ENCODE assay signal across 17 mouse cellular contexts in the genomic region with DNA sequence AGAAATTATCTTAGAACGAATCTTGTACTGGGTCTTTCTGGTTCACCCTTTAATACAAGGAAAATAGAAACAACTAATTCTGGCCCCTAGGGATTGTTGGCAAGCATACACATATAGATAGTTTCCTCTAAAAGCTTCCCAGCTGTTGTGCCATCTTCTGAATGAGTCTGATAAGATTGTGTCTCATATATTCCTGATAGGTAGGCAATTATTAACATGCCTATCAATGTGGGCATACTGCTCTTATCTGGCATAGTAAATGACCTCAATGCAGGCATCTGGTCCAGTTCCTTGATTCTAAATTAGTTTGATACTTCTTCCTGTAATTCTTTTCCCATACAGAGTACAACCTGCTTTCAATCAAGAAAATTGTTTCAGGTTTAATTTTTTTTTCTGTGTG. TPM values are rescaled to one million over a fixed set of nuclear protein-coding genes. Genes with fewer than 3 reads are reported as not detected.
"Had no signal": no experiment of that assay in that cellular context is flagged by ENCODE, and none has a peak within 500 bp of the region (broad histone marks: within the 10 kb centered on the region; RNA-seq: fewer than 3 reads in every experiment).

No protein-coding gene starts in this region.

- H3K4me1 ChIP-seq: midbrain, embryonic 13.5 days; midbrain, embryonic 15.5 days; neural tube, embryonic 12.5 days; stomach, embryonic 15.5 days had no signal

- H3K9ac ChIP-seq: lung, embryonic 14.5 days; midbrain, embryonic 13.5 days; midbrain, embryonic 15.5 days; neural tube, embryonic 12.5 days; stomach, embryonic 15.5 days had no signal

- H3K27me3 ChIP-seq: midbrain, embryonic 13.5 days; midbrain, embryonic 15.5 days; neural tube, embryonic 12.5 days; stomach, embryonic 15.5 days had no signal

- ATAC-seq: midbrain, embryonic 13.5 days; midbrain, embryonic 15.5 days had no signal

- H3K36me3 ChIP-seq: midbrain, embryonic 13.5 days; midbrain, embryonic 15.5 days; neural tube, embryonic 12.5 days; stomach, embryonic 15.5 days had no signal

- DNase-seq: lung, embryonic 14.5 days; lung, postnatal 10 days; lung, postnatal 4 days; right cerebral cortex, postnatal 14 days; thymus, adult 2 months; thymus, postnatal 25 days; thymus, postnatal 4 days had no signal

- H3K9me3 ChIP-seq: midbrain, embryonic 13.5 days; midbrain, embryonic 15.5 days; neural tube, embryonic 12.5 days; stomach, embryonic 15.5 days had no signal

- H3K4me3 ChIP-seq: midbrain, embryonic 13.5 days; midbrain, embryonic 15.5 days; neural tube, embryonic 12.5 days; stomach, embryonic 15.5 days had no signal

- H3K4me2 ChIP-seq: lung, embryonic 14.5 days; midbrain, embryonic 11.5 days; midbrain, embryonic 13.5 days; midbrain, embryonic 15.5 days; neural tube, embryonic 12.5 days; stomach, embryonic 15.5 days had no signal

- H3K27ac ChIP-seq: midbrain, embryonic 13.5 days; midbrain, embryonic 15.5 days; neural tube, embryonic 12.5 days; stomach, embryonic 15.5 days; stomach, postnatal 0 days had no signal

RNA-seq across cellular contexts. Expression of a gene that starts 14.8 kb away (rescaled TPM):
- total RNA-seq: megakaryocyte, adult 5-6 weeks; monocyte, adult 5-6 weeks had no signal
- polyA plus RNA-seq: lung, embryonic 14.5 days; spleen, adult 2 months; stomach, embryonic 15.5 days; stomach, postnatal 0 days; thymus, adult 2 months; urinary bladder, adult 2 months had no signal
